Mouse (Mus musculus) left cerebral cortex, postnatal 14 days (tissue): ENCODE measurements around the gene Opa3. TPM values are rescaled to one million over a fixed set of nuclear protein-coding genes. Genes with fewer than 3 reads are reported as not detected.

Source experiments
- DNase-seq, 2 experiments: peaks; one replicate each; pipeline ENCODE4 v3.0.0; 2021 to 2022; ENCODE audit warnings: low spot score in 2 of 2, mixed read lengths in 1 of 2
- intact Hi-C: fragments of 180-260 bp; cut with DNase I; formaldehyde crosslinking; loops from one replicate; pipeline ENCODE4 v1.15.1; 2025
- microRNA-seq, 2 experiments: library from miRNA; unstranded; fragments of <30 nt; microRNA quantifications; one replicate each; pipeline ENCODE4 v1.2.0; 2022
- total RNA-seq, 2 experiments: library from RNA; stranded (reverse); gene quantifications; 2 replicates each; pipeline ENCODE4 v1.2.3; 2021

The Opa3 gene
- total RNA-seq, 2 experiments from 2014 or later, result 40.0 to 43.9 TPM

DNA sequence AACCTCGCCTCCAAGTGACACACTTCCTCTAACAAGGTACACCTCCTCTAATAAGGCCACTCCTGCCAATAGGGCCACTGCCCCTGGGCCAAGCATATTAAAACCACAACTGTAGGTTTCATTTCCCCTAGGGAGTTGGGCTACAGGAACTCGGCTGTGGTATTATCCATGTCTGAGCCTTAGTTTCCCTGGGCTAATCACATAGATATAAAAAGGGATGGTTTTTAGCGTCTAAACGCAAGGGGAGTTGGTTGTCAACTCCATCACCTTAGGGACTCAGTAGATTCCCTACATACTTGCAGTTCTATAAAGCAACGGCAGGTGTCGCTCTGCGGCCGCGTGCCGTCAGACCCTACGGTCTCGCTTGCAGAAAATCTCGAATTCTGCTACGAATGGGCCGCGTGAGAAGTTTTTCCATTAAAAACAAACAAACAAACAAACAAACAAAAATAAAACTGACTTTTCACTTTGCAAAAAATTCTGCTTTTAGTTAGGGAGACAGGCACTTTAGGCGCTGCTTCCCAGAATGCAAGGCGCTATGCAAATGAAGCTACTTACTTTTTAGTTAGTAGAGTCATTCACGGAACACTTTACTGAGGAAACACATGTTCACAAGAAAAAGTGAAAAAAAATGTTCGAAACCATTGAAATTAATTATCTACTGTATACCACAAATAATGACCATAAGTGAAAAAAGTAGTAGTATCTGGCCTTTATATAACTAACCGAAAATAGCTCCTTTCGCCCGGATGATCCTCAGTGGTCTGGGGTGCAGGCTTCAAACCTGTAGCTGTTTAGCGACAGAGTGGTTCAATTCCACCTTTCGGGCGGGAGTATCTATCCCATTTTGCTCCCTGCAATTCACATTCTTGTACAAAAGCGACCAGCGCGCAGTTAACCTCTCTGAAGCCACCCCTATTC is 72.6 kb downstream of the Opa3 start:
- peak; percentile 71 to 86 for DNase-seq
- intact Hi-C loops, result loop anchor here (1.0 kb wide), 1 partner anchor 43 kb away; no protein-coding TSS in a partner anchor

GRCm38 (mm10) chr7:19301461-19302263 is 73.5 kb downstream of the Opa3 start:
- intact Hi-C loops, result no loop called here
- peak in 1 of 2 experiments; percentile 26 for DNase-seq

DNA sequence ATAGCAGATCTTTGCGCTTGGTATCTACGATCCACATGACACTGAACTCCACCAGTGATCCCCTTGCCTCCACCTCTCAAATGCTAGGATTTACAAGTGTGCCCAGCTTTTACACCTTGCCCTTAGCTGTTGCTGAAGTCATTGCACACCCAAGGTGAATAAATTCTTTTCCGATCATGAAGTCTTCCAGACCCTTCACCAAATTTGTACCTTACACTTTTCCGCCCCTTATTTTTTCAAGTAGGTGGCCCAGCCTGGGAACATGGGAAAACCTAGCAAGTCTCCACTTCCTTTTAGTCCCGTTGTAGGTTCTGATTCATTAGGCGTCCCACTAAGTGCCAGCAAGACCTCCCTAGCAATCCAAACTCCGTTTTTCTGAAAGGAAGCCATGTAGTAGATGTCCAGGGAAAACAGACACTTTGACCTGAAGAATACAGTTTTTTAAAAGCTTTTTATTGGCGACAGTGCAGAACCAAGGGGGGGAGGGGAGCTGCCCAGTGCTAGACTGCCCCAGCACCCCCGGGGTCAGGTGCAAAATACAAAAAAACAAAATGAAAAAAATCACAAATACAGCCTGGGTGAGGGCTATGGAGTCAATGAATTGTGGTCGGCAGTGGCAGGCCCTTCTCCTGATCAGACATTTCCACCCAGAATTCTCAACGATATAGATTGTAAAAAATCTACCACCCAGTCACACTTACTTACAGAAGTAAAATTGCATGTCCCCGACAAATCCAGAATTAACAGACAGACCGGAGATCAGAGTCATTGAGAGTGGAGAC is 74.3 kb downstream of the Opa3 start:
- DNase-seq, result no peak
- intact Hi-C loops, result no loop called here

GRCm38 (mm10) chr7:19303046-19303305 is 74.8 kb downstream of the Opa3 start:
- intact Hi-C loops, result no loop called here
- no peak for DNase-seq

DNA sequence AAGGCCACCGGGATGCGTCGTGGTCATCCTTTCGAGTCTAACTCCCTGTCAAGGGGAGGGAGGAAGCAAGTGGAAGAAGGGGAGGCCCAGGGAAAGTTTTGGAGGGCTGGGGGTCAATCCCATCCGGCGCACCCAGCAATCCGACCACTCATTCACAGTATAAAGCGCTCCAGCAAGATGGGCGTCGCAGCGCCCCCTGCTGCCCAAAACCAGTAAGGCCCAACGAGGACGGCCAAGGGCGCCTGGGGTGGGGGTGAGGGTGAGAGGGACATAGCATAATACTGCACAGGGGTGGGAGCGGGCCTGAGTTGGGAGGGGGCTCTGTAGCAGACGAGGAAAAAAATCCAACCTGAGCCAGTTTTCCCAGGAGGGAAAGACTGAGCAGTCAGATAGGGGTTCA is 75.6 kb downstream of the Opa3 start:
- intact Hi-C loops, result no loop called here
- DNase-seq, result peak; percentile 52 to 60

DNA sequence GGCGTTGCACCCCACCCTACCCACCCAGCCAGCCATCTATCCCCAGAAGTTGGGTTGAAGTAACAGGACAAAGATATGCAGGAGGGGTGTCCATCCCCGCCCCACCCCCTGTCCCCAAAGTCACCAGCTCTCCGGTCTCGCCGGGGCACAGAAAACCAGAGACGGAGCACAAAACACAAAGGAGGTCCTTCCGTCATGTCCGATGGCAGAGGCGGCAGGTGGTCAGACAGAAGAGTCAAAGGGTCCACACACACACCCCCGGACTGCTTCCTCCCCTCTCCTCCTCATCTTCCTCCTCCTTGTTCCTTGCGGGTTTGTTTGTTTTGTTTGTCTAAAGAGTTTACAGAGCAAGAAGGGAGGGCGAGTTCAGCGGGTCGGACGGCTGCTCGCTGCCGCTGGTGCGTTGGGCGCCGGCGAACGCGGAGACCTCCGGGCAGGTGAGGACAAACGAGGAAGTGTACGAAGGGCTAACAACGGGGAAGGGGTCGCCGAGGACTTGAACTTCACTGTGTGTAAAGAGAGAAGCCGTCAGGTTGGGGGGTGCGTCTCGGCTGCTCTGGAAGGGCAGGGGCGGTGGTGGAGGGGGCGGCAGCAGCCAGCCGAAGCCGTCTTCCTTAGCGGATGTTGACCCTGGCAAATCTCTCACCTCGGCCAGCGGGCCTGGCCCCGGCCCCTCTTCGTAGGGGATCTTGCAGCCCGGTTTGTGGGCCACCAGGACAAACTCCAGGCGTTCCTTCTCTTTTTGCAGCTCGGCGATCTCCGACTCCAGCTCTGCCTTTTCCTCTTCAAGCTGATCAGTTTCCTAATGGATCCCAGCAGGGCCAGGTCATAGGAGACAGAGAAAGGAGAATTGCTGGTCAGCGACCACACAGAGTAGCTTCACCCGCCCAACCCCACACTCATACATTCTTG is 76.6 kb downstream of the Opa3 start:
- intact Hi-C loops, result no loop called here
- DNase-seq, result no peak

GRCm38 (mm10) chr7:19305413-19305735 is 77.2 kb downstream of the Opa3 start:
- intact Hi-C loops, result no loop called here
- DNase-seq, result no peak

Small RNA genes within 50 kb of the gene (microRNA-seq; reads per million reads assigned to microRNA genes)
- gene Mir330, result 10,131 to 10,479 reads per million in 2 experiments

Other genes starting within 250 kb of the Opa3 start
- under 1 TPM; 0.42 to 0.75 TPM for gene Nanos2, start 240.9 kb upstream of the Opa3 start, total RNA-seq
- gene Mypop, start 237.1 kb upstream of the Opa3 start, total RNA-seq, result 10 to 100 TPM; 39.9 to 42.2 TPM
- gene Irf2bp1, start 224.3 kb upstream of the Opa3 start, total RNA-seq, result 10 to 100 TPM; 42.5 to 45.2 TPM
- gene Foxa3, start 204.8 kb upstream of the Opa3 start, total RNA-seq, result not detected
- 100 to 1,000 TPM; 106 to 109 TPM for gene Sympk, start 204.0 kb upstream of the Opa3 start, total RNA-seq
- under 1 TPM; 0.29 to 0.49 TPM for gene Rsph6a, start 173.6 kb upstream of the Opa3 start, total RNA-seq
- 100 to 1,000 TPM; 151 to 162 TPM for gene Dmwd, start 152.1 kb upstream of the Opa3 start, total RNA-seq
- 10 to 100 TPM; 34.3 to 36.7 TPM for gene Dmpk, start 144.5 kb upstream of the Opa3 start, total RNA-seq
- 1 to 10 TPM; 1.6 TPM for gene Six5, start 133.7 kb upstream of the Opa3 start, total RNA-seq
- under 1 TPM; 0.48 to 0.76 TPM for gene Gm4969, start 110.0 kb upstream of the Opa3 start, total RNA-seq
- 10 to 100 TPM; 11.5 to 12.6 TPM for gene Fbxo46, start 108.5 kb upstream of the Opa3 start, total RNA-seq
- 10 to 100 TPM; 19.6 to 21.9 TPM for gene Qpctl, start 79.0 kb upstream of the Opa3 start, total RNA-seq
- 10 to 100 TPM; 84.3 to 88.7 TPM for gene Snrpd2, start 78.6 kb upstream of the Opa3 start, total RNA-seq
- gene Gipr, start 62.2 kb upstream of the Opa3 start, total RNA-seq, result 1 to 10 TPM; 1.6 to 2.8 TPM
- gene Eml2, start 51.9 kb upstream of the Opa3 start, total RNA-seq, result 100 to 1,000 TPM; 167 to 183 TPM
- 1 to 10 TPM; 5.2 to 5.5 TPM for gene Gpr4, start 15.8 kb upstream of the Opa3 start, total RNA-seq
- gene Vasp, start 43.5 kb downstream of the Opa3 start, total RNA-seq, result 10 to 100 TPM; 18.4 to 21.1 TPM
- under 1 TPM in 1 of 2 experiments, not detected in 1; 0.40 TPM for gene Ppm1n, start 51.7 kb downstream of the Opa3 start, total RNA-seq
- gene Rtn2, start 54.3 kb downstream of the Opa3 start, total RNA-seq, result 100 to 1,000 TPM; 115 to 123 TPM
- gene Fosb, start 81.7 kb downstream of the Opa3 start, total RNA-seq, result 10 to 100 TPM in 1 of 2 experiments, 1 to 10 TPM in 1; 7.6 to 10.7 TPM
- gene Ercc1, start 116.4 kb downstream of the Opa3 start, total RNA-seq, result 10 to 100 TPM; 42.7 to 44.0 TPM
- 10 to 100 TPM; 20.6 to 20.9 TPM for gene Cd3eap, start 131.1 kb downstream of the Opa3 start, total RNA-seq
- gene Ppp1r13l, start 131.4 kb downstream of the Opa3 start, total RNA-seq, result 1 to 10 TPM; 6.0 to 6.7 TPM
- 10 to 100 TPM; 32.7 to 35.5 TPM for gene Ercc2, start 153.7 kb downstream of the Opa3 start, total RNA-seq
- 1 to 10 TPM in 1 of 2 experiments, under 1 TPM in 1; 0.75 to 2.2 TPM for gene Klc3, start 175.8 kb downstream of the Opa3 start, total RNA-seq
- under 1 TPM; 0.36 to 0.86 TPM for gene Ckm, start 176.4 kb downstream of the Opa3 start, total RNA-seq
- gene Mark4, start 230.5 kb downstream of the Opa3 start, total RNA-seq, result 10 to 100 TPM; 89.9 to 96.7 TPM
- gene Exoc3l2, start 235.0 kb downstream of the Opa3 start, total RNA-seq, result under 1 TPM; 0.37 to 0.80 TPM